In genomic region chr14:55109048-55109873, GRCm38 (mm10) we compare ENCODE assay signal across 10 mouse cellular contexts. TPM values are rescaled to one million over a fixed set of nuclear protein-coding genes. Genes with fewer than 3 reads are reported as not detected.
A peak's percentile ranks its signal among the peaks of the same experiment; 100 is the strongest.
DNase-seq lines count a peak whose midpoint lies in the region; ATAC-seq and TF ChIP-seq lines count a peak whose summit lies in the region.
"Had no signal": no experiment of that assay in that cellular context is flagged by ENCODE, and none has a peak within 500 bp of the region (broad histone marks: within the 10 kb centered on the region; RNA-seq: fewer than 3 reads in every experiment).

No protein-coding gene starts in this region.

- H3K9me3 ChIP-seq in intestine, embryonic 15.5 days = no peaks in the 10 kb centered on the region
- no peaks in the 10 kb centered on the region for H3K9me3 ChIP-seq in intestine, postnatal 0 days (ENCODE audit: control insufficient read depth)
- H3K9me3 ChIP-seq in forebrain, embryonic 10.5 days = no peaks in the 10 kb centered on the region
- H3K9me3 ChIP-seq in limb, embryonic 15.5 days = no peaks in the 10 kb centered on the region

- peaks cover 16% of the 10 kb centered on the region for H3K27me3 ChIP-seq in intestine, embryonic 15.5 days (replicated peaks)
- peaks cover 13% of the 10 kb centered on the region; the same call in 1 of the 2 replicates for H3K27me3 ChIP-seq in intestine, postnatal 0 days (replicated peaks; ENCODE audit: control insufficient read depth, insufficient read depth, low read length)
- H3K27me3 ChIP-seq in forebrain, embryonic 10.5 days (ENCODE audit: poor library complexity, severe bottlenecking) = peaks cover 76% of the 10 kb centered on the region
- peaks cover 53% of the 10 kb centered on the region for H3K27me3 ChIP-seq in limb, embryonic 15.5 days

- peaks cover 40% of the 10 kb centered on the region for H3K4me1 ChIP-seq in intestine, embryonic 15.5 days (replicated peaks)
- H3K4me1 ChIP-seq in intestine, postnatal 0 days (replicated peaks; ENCODE audit: control insufficient read depth, insufficient read depth, low read length) = peaks cover 14% of the 10 kb centered on the region; the same call in 1 of the 2 replicates
- peaks cover 69% of the 10 kb centered on the region for H3K4me1 ChIP-seq in forebrain, embryonic 10.5 days
- peaks cover 42% of the 10 kb centered on the region for H3K4me1 ChIP-seq in limb, embryonic 15.5 days

- no peak for TF ChIP-seq CTCF in intestine, postnatal 0 days (IDR thresholded peaks at IDR 0.05; ENCODE audit: low read depth)

- H3K4me3 ChIP-seq in intestine, embryonic 15.5 days (replicated peaks) = peak overlapping the region; percentile 0; the same call in 1 of the 2 replicates
- H3K4me3 ChIP-seq in intestine, postnatal 0 days (ENCODE audit: low read depth, low read length) = no peak overlapping the region
- peak overlapping the region; percentile 30; the same call in 1 of the 2 replicates for H3K4me3 ChIP-seq in forebrain, embryonic 10.5 days
- no peak overlapping the region for H3K4me3 ChIP-seq in limb, embryonic 15.5 days

- no peak overlapping the region for H3K9ac ChIP-seq in intestine, embryonic 15.5 days
- no peak overlapping the region for H3K9ac ChIP-seq in intestine, postnatal 0 days (ENCODE audit: low read depth, low read length)
- H3K9ac ChIP-seq in limb, embryonic 15.5 days = no peak overlapping the region

- no peaks in the 10 kb centered on the region for H3K36me3 ChIP-seq in intestine, embryonic 15.5 days
- H3K36me3 ChIP-seq in intestine, postnatal 0 days (ENCODE audit: control insufficient read depth, insufficient read depth) = peaks cover 3% of the 10 kb centered on the region; the same call in 1 of the 2 replicates
- H3K36me3 ChIP-seq in forebrain, embryonic 10.5 days (replicated peaks) = no peaks in the 10 kb centered on the region
- H3K36me3 ChIP-seq in limb, embryonic 15.5 days = no peaks in the 10 kb centered on the region

- ATAC-seq in intestine, embryonic 15.5 days = no peak
- ATAC-seq in intestine, postnatal 0 days = no peak
- no peak for ATAC-seq in limb, embryonic 15.5 days (ENCODE audit: insufficient number of reproducible peaks, low FRiP score, low TSS enrichment, low read depth)

- H3K27ac ChIP-seq in intestine, embryonic 15.5 days = no peak overlapping the region
- no peak overlapping the region for H3K27ac ChIP-seq in intestine, postnatal 0 days (ENCODE audit: low read depth, low read length)
- peak overlapping the region; percentile 65 for H3K27ac ChIP-seq in forebrain, embryonic 10.5 days
- peak overlapping the region; percentile 33; the same call in 1 of the 2 replicates for H3K27ac ChIP-seq in limb, embryonic 15.5 days

- peak overlapping the region; percentile 23; the same call in 1 of the 2 replicates for H3K4me2 ChIP-seq in intestine, embryonic 15.5 days (replicated peaks)
- H3K4me2 ChIP-seq in intestine, postnatal 0 days (replicated peaks; ENCODE audit: low read depth) = no peak overlapping the region; the same call in 1 of the 2 replicates
- H3K4me2 ChIP-seq in limb, embryonic 15.5 days = no peak overlapping the region

- 20% methylated on average over 21 of the region's 21 CpGs for WGBS in intestine, embryonic 15.5 days
- WGBS in intestine, postnatal 0 days = 36% methylated on average over 21 of the region's 21 CpGs
- WGBS in forebrain, embryonic 10.5 days = 14% methylated on average over 21 of the region's 21 CpGs
- WGBS in limb, embryonic 15.5 days = 9% methylated on average over 21 of the region's 21 CpGs

- peak; percentile 26 for DNase-seq in ZHBTc4 (ENCODE audit: low read depth, low spot score)
- no peak for DNase-seq in forebrain, embryonic 10.5 days (ENCODE audit: extremely low spot score, low spot score)
- DNase-seq in retina, embryonic 14.5 days (ENCODE audit: low spot score) = no peak
- DNase-seq in thymus, adult 18-20 months = no peak
- DNase-seq in heart, adult 9 months (ENCODE audit: low spot score in 2 of 2) = no peak
- DNase-seq: adrenal gland, postnatal 36 days; heart, postnatal 4 days had no signal

RNA-seq across cellular contexts. Expression of gene Ap1g2, which starts 2.9 kb away (rescaled TPM):
- polyA plus RNA-seq in intestine, embryonic 15.5 days (2015; fragmentation: Nextera tagmentation; extraction: Ambion mirVana) = 71.9 and 73.9 TPM in 2 replicates
- polyA plus RNA-seq in intestine, postnatal 0 days (2015; fragmentation: Nextera tagmentation; extraction: Ambion mirVana) = 75.3 and 81.5 TPM in 2 replicates
- 16.4 and 18.5 TPM in 2 replicates for polyA plus RNA-seq in forebrain, embryonic 10.5 days (2016; fragmentation: Nextera tagmentation; extraction: Ambion mirVana)
- 24.9 and 25.2 TPM in 2 replicates for polyA plus RNA-seq in limb, embryonic 15.5 days (2015; fragmentation: Nextera tagmentation; extraction: Ambion mirVana)

RNA-seq across cellular contexts. Expression of gene Jph4, which starts 7.5 kb away (rescaled TPM):
- 1.6 and 1.7 TPM in 2 replicates for polyA plus RNA-seq in intestine, embryonic 15.5 days (2015; fragmentation: Nextera tagmentation; extraction: Ambion mirVana)
- 0.90 and 0.93 TPM in 2 replicates for polyA plus RNA-seq in intestine, postnatal 0 days (2015; fragmentation: Nextera tagmentation; extraction: Ambion mirVana)
- 0.31 and 0.56 TPM in 2 replicates for polyA plus RNA-seq in forebrain, embryonic 10.5 days (2016; fragmentation: Nextera tagmentation; extraction: Ambion mirVana)
- 1.5 and 2.1 TPM in 2 replicates for polyA plus RNA-seq in limb, embryonic 15.5 days (2015; fragmentation: Nextera tagmentation; extraction: Ambion mirVana)

RNA-seq across cellular contexts. Expression of gene Thtpa, which starts 14.7 kb away (rescaled TPM):
- 19.0 and 19.4 TPM in 2 replicates for polyA plus RNA-seq in intestine, embryonic 15.5 days (2015; fragmentation: Nextera tagmentation; extraction: Ambion mirVana)
- 7.5 and 8.8 TPM in 2 replicates for polyA plus RNA-seq in intestine, postnatal 0 days (2015; fragmentation: Nextera tagmentation; extraction: Ambion mirVana)
- polyA plus RNA-seq in forebrain, embryonic 10.5 days (2016; fragmentation: Nextera tagmentation; extraction: Ambion mirVana) = 30.5 and 31.4 TPM in 2 replicates
- polyA plus RNA-seq in limb, embryonic 15.5 days (2015; fragmentation: Nextera tagmentation; extraction: Ambion mirVana) = 20.2 and 21.3 TPM in 2 replicates

RNA-seq across cellular contexts. Expression of gene Zfhx2, which starts 17.1 kb away (rescaled TPM):
- 3.8 and 4.4 TPM in 2 replicates for polyA plus RNA-seq in intestine, embryonic 15.5 days (2015; fragmentation: Nextera tagmentation; extraction: Ambion mirVana)
- 0.87 and 1.1 TPM in 2 replicates for polyA plus RNA-seq in intestine, postnatal 0 days (2015; fragmentation: Nextera tagmentation; extraction: Ambion mirVana)
- 8.1 and 9.2 TPM in 2 replicates for polyA plus RNA-seq in forebrain, embryonic 10.5 days (2016; fragmentation: Nextera tagmentation; extraction: Ambion mirVana)
- 4.0 and 4.8 TPM in 2 replicates for polyA plus RNA-seq in limb, embryonic 15.5 days (2015; fragmentation: Nextera tagmentation; extraction: Ambion mirVana)

Comparison
In these comparisons a context has a peak if more than half of its experiments do, and no peak if none do; other contexts are left out.
1. H3K4me3 ChIP-seq: peak in intestine, embryonic 15.5 days (single experiment) and forebrain, embryonic 10.5 days (single experiment); none in intestine, postnatal 0 days (single experiment) and limb, embryonic 15.5 days (single experiment).
2. H3K27ac ChIP-seq: peak in forebrain, embryonic 10.5 days (single experiment) and limb, embryonic 15.5 days (single experiment); none in intestine, embryonic 15.5 days (single experiment) and intestine, postnatal 0 days (single experiment).